Mouse (Mus musculus): ENCODE measurements around the gene Pml. TPM values are rescaled to one million over a fixed set of nuclear protein-coding genes. Genes with fewer than 3 reads are reported as not detected.
A peak's percentile ranks its signal among the peaks of the same experiment; 100 is the strongest.

Gene Pml
- polyA plus RNA-seq, 1 experiment from 2014 or later, result 15.5 TPM

GRCm38 (mm10) chr9:58197781-58198701, 51.5 kb downstream of the Pml start:
- no peak for ATAC-seq (ENCODE audit: insufficient read depth, low FRiP score, low read depth)
- 1% methylated on average over 58 of the region's 58 CpGs for WGBS
- Histone ChIP-seq H3K4me1 (peaks cover 57% of the 10 kb centered on the region), H3K4me2 (peak overlapping the region; percentile 51), H3K27me3 (replicated peaks) (peaks cover 79% of the 10 kb centered on the region), H3K9me3 (no peaks in the 10 kb centered on the region), H3K9ac (no peak overlapping the region), H3K36me3 (no peaks in the 10 kb centered on the region), H3K27ac (no peak overlapping the region), H3K4me3 (replicated peaks) (peak overlapping the region; percentile 8)

- ATAC-seq (ENCODE audit: insufficient read depth, low FRiP score, low read depth), result no peak
- 8% methylated on average over 46 of the region's 46 CpGs for WGBS
- H3K9me3 ChIP-seq, result no peaks in the 10 kb centered on the region
- peaks cover 68% of the 10 kb centered on the region for H3K27me3 ChIP-seq (replicated peaks)
- no peak overlapping the region for H3K27ac ChIP-seq
- peak overlapping the region; percentile 51 for H3K4me2 ChIP-seq
- H3K4me1 ChIP-seq, result peaks cover 46% of the 10 kb centered on the region
- no peak overlapping the region; the same call in 1 of the 2 replicates for H3K4me3 ChIP-seq (replicated peaks)
- H3K36me3 ChIP-seq, result no peaks in the 10 kb centered on the region
- H3K9ac ChIP-seq, result no peak overlapping the region
Measured at GRCm38 (mm10) chr9:58196610-58197567, 52.7 kb downstream of the Pml start.

- Histone ChIP-seq H3K36me3 (no peaks in the 10 kb centered on the region), H3K27ac (no peak overlapping the region), H3K9me3 (no peaks in the 10 kb centered on the region), H3K4me2 (peak overlapping the region; percentile 41), H3K9ac (no peak overlapping the region), H3K4me3 (replicated peaks) (no peak overlapping the region), H3K4me1 (peaks cover 40% of the 10 kb centered on the region), H3K27me3 (replicated peaks) (peaks cover 60% of the 10 kb centered on the region)
- WGBS, result 8% methylated on average over 14 of the region's 14 CpGs
- no peak for ATAC-seq (ENCODE audit: insufficient read depth, low FRiP score, low read depth)
Measured at GRCm38 (mm10) chr9:58196141-58196540, 53.4 kb downstream of the Pml start.

- no peaks in the 10 kb centered on the region for H3K36me3 ChIP-seq
- whole genome bisulfite sequencing, result 21% methylated on average over 1 of the region's 1 CpGs
- H3K27ac ChIP-seq, result no peak overlapping the region
- ATAC-seq (ENCODE audit: insufficient read depth, low FRiP score, low read depth), result no peak
- H3K4me3 ChIP-seq (replicated peaks), result no peak overlapping the region
- H3K4me1 ChIP-seq, result peaks cover 37% of the 10 kb centered on the region
- no peaks in the 10 kb centered on the region for H3K9me3 ChIP-seq
- H3K4me2 ChIP-seq, result no peak overlapping the region
- H3K9ac ChIP-seq, result no peak overlapping the region
- H3K27me3 ChIP-seq (replicated peaks), result peaks cover 56% of the 10 kb centered on the region
Measured at GRCm38 (mm10) chr9:58195671-58196070, 53.9 kb downstream of the Pml start.

GRCm38 (mm10) chr9:58194222-58194621, 55.4 kb downstream of the Pml start:
- 62% methylated on average over 9 of the region's 9 CpGs for WGBS
- no peaks in the 10 kb centered on the region for H3K36me3 ChIP-seq
- no peak overlapping the region for H3K4me2 ChIP-seq
- no peak for ATAC-seq (ENCODE audit: insufficient read depth, low FRiP score, low read depth)
- H3K4me3 ChIP-seq (replicated peaks), result no peak overlapping the region
- H3K9ac ChIP-seq, result no peak overlapping the region
- H3K27ac ChIP-seq, result no peak overlapping the region
- H3K4me1 ChIP-seq, result peaks cover 34% of the 10 kb centered on the region
- no peaks in the 10 kb centered on the region for H3K9me3 ChIP-seq
- H3K27me3 ChIP-seq (replicated peaks), result peaks cover 41% of the 10 kb centered on the region

GRCm38 (mm10) chr9:58184456-58184855, 65.1 kb downstream of the Pml start:
- 0 out of 2 replicates have a peak, but pooled peaks cover 3% of the 10 kb centered on the region for H3K4me1 ChIP-seq
- no peak overlapping the region for H3K4me2 ChIP-seq
- no peak overlapping the region for H3K9ac ChIP-seq
- no peaks in the 10 kb centered on the region for H3K9me3 ChIP-seq
- H3K27ac ChIP-seq, result no peak overlapping the region
- WGBS, result 61% methylated on average over 6 of the region's 6 CpGs
- H3K36me3 ChIP-seq, result no peaks in the 10 kb centered on the region
- no peak for ATAC-seq (ENCODE audit: insufficient read depth, low FRiP score, low read depth)
- H3K4me3 ChIP-seq (replicated peaks), result no peak overlapping the region
- H3K27me3 ChIP-seq (replicated peaks), result no peaks in the 10 kb centered on the region

GRCm38 (mm10) chr9:58179390-58179789, 70.2 kb downstream of the Pml start:
- ATAC-seq (ENCODE audit: insufficient read depth, low FRiP score, low read depth), result no peak

GRCm38 (mm10) chr9:58177165-58177564, 72.4 kb downstream of the Pml start:
- no peaks in the 10 kb centered on the region for H3K9me3 ChIP-seq
- no peak overlapping the region for H3K9ac ChIP-seq
- WGBS, result 77% methylated on average over 4 of the region's 4 CpGs
- ATAC-seq (ENCODE audit: insufficient read depth, low FRiP score, low read depth), result no peak
- no peak overlapping the region for H3K4me2 ChIP-seq
- H3K27me3 ChIP-seq (replicated peaks), result no peaks in the 10 kb centered on the region
- 0 out of 2 replicates have a peak, but pooled peaks cover 4% of the 10 kb centered on the region for H3K4me1 ChIP-seq
- H3K4me3 ChIP-seq (replicated peaks), result no peak overlapping the region
- H3K27ac ChIP-seq, result no peak overlapping the region
- no peaks in the 10 kb centered on the region for H3K36me3 ChIP-seq

More at GRCm38 (mm10) chr9:58179390-58179789, 70.2 kb downstream of the Pml start:
- no peak overlapping the region for H3K27ac ChIP-seq
- H3K4me2 ChIP-seq, result no peak overlapping the region
- H3K4me1 ChIP-seq, result 0 out of 2 replicates have a peak, but pooled peaks cover 4% of the 10 kb centered on the region
- H3K36me3 ChIP-seq, result no peaks in the 10 kb centered on the region
- H3K9me3 ChIP-seq, result no peaks in the 10 kb centered on the region
- H3K9ac ChIP-seq, result no peak overlapping the region
- 93% methylated on average over 2 of the region's 2 CpGs for WGBS
- H3K27me3 ChIP-seq (replicated peaks), result no peaks in the 10 kb centered on the region
- H3K4me3 ChIP-seq (replicated peaks), result no peak overlapping the region

- no peak for ATAC-seq (ENCODE audit: insufficient read depth, low FRiP score, low read depth)
- Histone ChIP-seq H3K27ac (peak overlapping the region; percentile 67; the same call in 1 of the 2 replicates), H3K27me3 (replicated peaks) (no peaks in the 10 kb centered on the region), H3K4me1 (0 out of 2 replicates have a peak, but pooled peaks cover 4% of the 10 kb centered on the region), H3K9ac (no peak overlapping the region), H3K4me2 (no peak overlapping the region), H3K9me3 (no peaks in the 10 kb centered on the region), H3K36me3 (no peaks in the 10 kb centered on the region), H3K4me3 (replicated peaks) (no peak overlapping the region)
- WGBS, result 31% methylated on average over 5 of the region's 5 CpGs
Measured at GRCm38 (mm10) chr9:58175745-58176487, 73.7 kb downstream of the Pml start.

- H3K27me3 ChIP-seq (replicated peaks), result no peaks in the 10 kb centered on the region
- ATAC-seq (ENCODE audit: insufficient read depth, low FRiP score, low read depth), result no peak
- H3K4me1 ChIP-seq, result 0 out of 2 replicates have a peak, but pooled peaks cover 4% of the 10 kb centered on the region
- no peak overlapping the region for H3K9ac ChIP-seq
- no peaks in the 10 kb centered on the region for H3K9me3 ChIP-seq
- H3K4me3 ChIP-seq (replicated peaks), result no peak overlapping the region
- 20% methylated on average over 5 of the region's 5 CpGs for WGBS
- H3K4me2 ChIP-seq, result no peak overlapping the region
- 0 out of 2 replicates have a peak overlapping the region, but pooled peaks have one; percentile 67 for H3K27ac ChIP-seq
- H3K36me3 ChIP-seq, result no peaks in the 10 kb centered on the region
Measured at GRCm38 (mm10) chr9:58174818-58175251, 74.8 kb downstream of the Pml start.

- H3K27ac ChIP-seq, result no peak overlapping the region
- no peaks in the 10 kb centered on the region for H3K36me3 ChIP-seq
- WGBS, result 59% methylated on average over 2 of the region's 2 CpGs
- H3K4me2 ChIP-seq, result no peak overlapping the region
- no peak overlapping the region for H3K9ac ChIP-seq
- 0 out of 2 replicates have a peak, but pooled peaks cover 4% of the 10 kb centered on the region for H3K4me1 ChIP-seq
- H3K4me3 ChIP-seq (replicated peaks), result no peak overlapping the region
- no peaks in the 10 kb centered on the region for H3K27me3 ChIP-seq (replicated peaks)
- ATAC-seq (ENCODE audit: insufficient read depth, low FRiP score, low read depth), result no peak
- H3K9me3 ChIP-seq, result no peaks in the 10 kb centered on the region
Measured at GRCm38 (mm10) chr9:58172863-58173262, 76.7 kb downstream of the Pml start.
